Mouse (Mus musculus) liver, adult 2 months (tissue): Measurements from ENCODE around the gene Cd63. TPM values are rescaled to one million over a fixed set of nuclear protein-coding genes. Genes with fewer than 3 reads are reported as not detected.

ENCODE experiments used
- DNase-seq: peaks from one replicate; pipeline ENCODE4 v3.0.0-alpha.2; 2011; ENCODE audit warnings: low read depth, low spot score; ENCODE audit errors: extremely low read depth
- H3K27ac ChIP-seq: fragments of 200-500 bp; replicated peaks from 2 replicates; pipeline ENCODE4 v1.5.1; 2012; ENCODE audit warnings: low read depth, mild to moderate bottlenecking, control low read depth, inconsistent platforms, low read length; ENCODE audit not compliant: insufficient read depth
- H3K27me3 ChIP-seq: fragments of 200-500 bp; 2 replicates; pipeline ENCODE4 v1.6.1; 2012; ENCODE audit warnings: mild to moderate bottlenecking, moderate library complexity, low read length, inconsistent platforms; ENCODE audit not compliant: control insufficient read depth, insufficient read depth
- H3K36me3 ChIP-seq: fragments of 200-500 bp; 2 replicates; pipeline ENCODE4 v1.6.1; 2012; ENCODE audit warnings: low read length, inconsistent platforms; ENCODE audit not compliant: control insufficient read depth, insufficient read depth
- H3K4me1 ChIP-seq: fragments of 200-500 bp; 2 replicates; pipeline ENCODE4 v1.6.1; 2011; ENCODE audit warnings: low read length; ENCODE audit not compliant: control insufficient read depth, insufficient read depth
- H3K4me3 ChIP-seq: fragments of 200-500 bp; 2 replicates; pipeline ENCODE4 v1.5.1; 2011; ENCODE audit warnings: low read depth, mild to moderate bottlenecking, control low read depth, low read length, moderate library complexity; ENCODE audit not compliant: insufficient read depth
- H3K79me2 ChIP-seq: fragments of 200-500 bp; 2 replicates; pipeline ENCODE4 v1.6.1; 2012; ENCODE audit warnings: inconsistent platforms, mild to moderate bottlenecking, low read length, moderate library complexity; ENCODE audit not compliant: control insufficient read depth, insufficient read depth
- H3K9ac ChIP-seq: fragments of 200-500 bp; 2 replicates; pipeline ENCODE4 v1.6.1; 2012; ENCODE audit warnings: low read depth, mild to moderate bottlenecking, control low read depth, inconsistent platforms, low read length
- CTCF ChIP-seq: fragments of 200-500 bp; IDR thresholded peaks from 2 replicates; pipeline ENCODE4 v1.5.1; 2011; ENCODE audit warnings: low read depth, low read length, control low read depth
- POLR2A ChIP-seq: fragments of 200-500 bp; IDR thresholded peaks from 2 replicates; pipeline ENCODE4 v1.6.1; 2011; ENCODE audit warnings: low read length, control low read depth; ENCODE audit not compliant: insufficient read depth; ENCODE audit errors: extremely low read depth
- WGBS: fragments of 180-500 bp; shearing (Covaris S2); methylation state at CpG from one replicate; pipeline ENCODE4 v1.1.7; 2018; 5-methylcytosine and 5-hydroxymethylcytosine counted together
- polyA plus RNA-seq: library from polyadenylated mRNA; depleted of rRNA; stranded (reverse); fragments of >200 nt; gene quantifications from 2 replicates; pipeline ENCODE4 v1.2.3, GENCODE M21; 2012
- total RNA-seq: library from RNA; depleted of rRNA; stranded (reverse); fragments of >200 nt; gene quantifications from 2 replicates; pipeline ENCODE4 v1.2.3, GENCODE M21; 2014

The Cd63 gene
- total and polyA plus RNA-seq, 2 experiments, result 4.1 to 4.4 TPM

DNA sequence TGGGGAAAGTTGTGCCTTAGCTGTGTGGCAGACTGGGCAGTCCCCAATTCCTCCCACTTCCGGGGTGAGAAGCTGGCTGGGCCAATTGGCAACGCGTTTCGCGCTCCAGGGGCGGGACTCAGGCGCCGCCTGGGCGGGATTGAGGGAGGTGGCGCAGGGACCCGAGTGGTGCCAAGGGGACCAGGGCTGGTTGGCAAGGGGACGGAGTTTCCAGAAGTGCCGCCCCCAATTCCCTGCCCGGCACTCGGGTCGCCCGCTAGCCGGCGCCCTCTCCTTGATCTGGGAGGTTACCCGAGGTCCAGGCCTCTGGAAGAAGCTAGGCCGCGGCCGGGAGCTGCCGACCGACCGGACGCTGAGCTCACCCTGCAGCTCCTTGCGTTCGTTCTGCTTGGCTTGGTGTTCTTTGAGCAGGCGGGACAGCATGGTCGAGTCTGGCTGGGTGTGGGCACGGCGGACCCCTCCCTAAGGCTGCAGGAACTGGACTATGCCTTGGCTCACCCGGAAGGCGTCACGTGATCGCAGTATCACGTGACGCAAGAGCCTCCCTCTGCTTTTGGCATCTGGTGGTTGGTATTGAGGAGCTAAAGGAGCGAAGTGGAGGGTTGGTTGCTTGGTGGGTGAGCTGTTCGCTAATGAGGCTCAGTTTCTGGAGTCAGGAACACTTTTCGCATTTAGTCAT lies 22.4 kb downstream of the Cd63 start:
- H3K4me1 ChIP-seq, result peaks cover 30% of the 10 kb centered on the region
- WGBS, result under 1% methylated on average over 42 of the region's 42 CpGs
- peak; percentile 45 for TF ChIP-seq CTCF
- TF ChIP-seq POLR2A, result peak; percentile 39; the same call in 1 of the 2 replicates
- H3K27ac ChIP-seq, result peak overlapping the region; percentile 95
- H3K9ac ChIP-seq, result peak overlapping the region; percentile 90
- DNase-seq, result peak; percentile 93
- 0 out of 2 replicates have a peak, but pooled peaks cover 2% of the 10 kb centered on the region for H3K79me2 ChIP-seq
- H3K36me3 ChIP-seq, result no peaks in the 10 kb centered on the region
- H3K27me3 ChIP-seq, result no peaks in the 10 kb centered on the region
- H3K4me3 ChIP-seq, result peak overlapping the region; percentile 70

GRCm38 (mm10) chr10:128923935-128924334 lies 23.1 kb downstream of the Cd63 start, which contains the start of gene Bloc1s1:
Gene Bloc1s1, minus strand, starts transcription at chr10:128924035.
- H3K79me2 ChIP-seq, result no peaks in the 10 kb centered on the region
- peak within 1 kb of the TSS; percentile 95 for H3K27ac ChIP-seq
- H3K9ac ChIP-seq, result peak within 1 kb of the TSS; percentile 90
- H3K4me1 ChIP-seq, result peaks cover 25% of the 10 kb centered on the region
- H3K36me3 ChIP-seq, result no peaks in the 10 kb centered on the region
- no peak for DNase-seq
- peak within 1 kb of the TSS; percentile 70 for H3K4me3 ChIP-seq
- H3K27me3 ChIP-seq, result no peaks in the 10 kb centered on the region
- TF ChIP-seq CTCF (no peak), POLR2A (no peak)
- WGBS, result 35% methylated on average over 9 of the region's 9 CpGs

DNA sequence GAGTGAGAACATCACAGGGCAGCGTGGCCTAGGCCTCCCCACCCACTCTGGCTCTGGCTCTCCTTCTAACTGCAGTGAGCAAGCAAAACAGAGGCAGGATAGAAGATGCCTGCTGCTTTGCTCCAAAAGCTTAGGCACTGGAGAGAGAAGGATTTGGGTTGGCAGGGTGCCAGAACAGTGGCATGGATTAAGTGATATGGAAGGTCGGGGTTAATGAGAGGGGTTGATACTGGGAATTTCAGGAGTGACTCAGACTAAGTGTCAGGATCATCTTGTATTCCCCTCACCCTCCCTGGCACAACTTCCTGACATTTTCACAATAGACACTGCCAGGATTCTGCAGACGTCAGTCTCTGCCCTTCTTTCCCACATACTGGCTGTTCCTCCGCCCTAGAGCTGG lies 27.6 kb downstream of the Cd63 start:
- H3K27me3 ChIP-seq, result no peaks in the 10 kb centered on the region
- H3K4me3 ChIP-seq, result no peak overlapping the region
- 70% methylated on average over 4 of the region's 4 CpGs for WGBS
- no peak for DNase-seq
- H3K79me2 ChIP-seq, result no peaks in the 10 kb centered on the region
- H3K4me1 ChIP-seq, result peaks cover 8% of the 10 kb centered on the region; the same call in 1 of the 2 replicates
- no peaks in the 10 kb centered on the region for H3K36me3 ChIP-seq
- H3K27ac ChIP-seq, result no peak overlapping the region
- no peak overlapping the region for H3K9ac ChIP-seq
- TF ChIP-seq POLR2A (no peak), CTCF (no peak)

- TF ChIP-seq CTCF (no peak), POLR2A (no peak)
- no peaks in the 10 kb centered on the region for H3K27me3 ChIP-seq
- H3K79me2 ChIP-seq, result no peaks in the 10 kb centered on the region
- no peak overlapping the region for H3K9ac ChIP-seq
- 84% methylated on average over 7 of the region's 7 CpGs for WGBS
- H3K4me1 ChIP-seq, result peaks cover 7% of the 10 kb centered on the region
- no peaks in the 10 kb centered on the region for H3K36me3 ChIP-seq
- no peak overlapping the region for H3K27ac ChIP-seq
- no peak for DNase-seq
- no peak overlapping the region for H3K4me3 ChIP-seq
Measured at GRCm38 (mm10) chr10:128929638-128930378, 29.0 kb downstream of the Cd63 start.

DNA sequence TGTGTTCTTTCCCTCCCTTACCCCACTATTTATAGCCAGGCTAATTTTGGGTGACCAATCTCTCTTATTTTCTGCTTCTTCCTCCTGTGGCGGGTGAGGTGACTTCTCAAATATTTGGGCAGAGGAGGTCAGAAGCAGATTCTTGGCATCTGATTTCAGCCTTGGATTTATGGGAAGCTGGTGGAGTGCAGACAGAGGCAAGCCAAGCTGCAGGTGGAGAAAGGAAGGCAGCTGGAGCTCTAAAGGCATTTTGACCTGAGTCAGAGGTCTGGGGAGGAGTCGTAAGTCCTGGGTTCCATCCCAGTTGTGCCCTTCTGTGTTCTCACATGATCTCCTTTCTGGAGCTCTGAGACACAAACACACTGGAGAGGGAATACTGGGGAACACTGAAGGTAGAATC lies 30.7 kb downstream of the Cd63 start:
- WGBS, result 57% methylated on average over 2 of the region's 2 CpGs
- DNase-seq, result no peak
- H3K4me3 ChIP-seq, result no peak overlapping the region
- H3K27me3 ChIP-seq, result no peaks in the 10 kb centered on the region
- H3K9ac ChIP-seq, result no peak overlapping the region
- H3K27ac ChIP-seq, result no peak overlapping the region
- H3K79me2 ChIP-seq, result no peaks in the 10 kb centered on the region
- peaks cover 7% of the 10 kb centered on the region for H3K4me1 ChIP-seq
- H3K36me3 ChIP-seq, result no peaks in the 10 kb centered on the region
- no peak for TF ChIP-seq CTCF
- no peak for TF ChIP-seq POLR2A
